Mouse (Mus musculus) A20 (cell line): ENCODE results near the gene Gm14685.
"Not testable (repeated sequence)": the region's sequence is repeated elsewhere in the genome, so short reads cannot be mapped to it uniquely, and the experiment has no call there.

Source experiments
- DNase-seq: peaks from one replicate; pipeline ENCODE4 v3.0.0-alpha.2; 2011; ENCODE audit warnings: low read depth, low spot score

The Gm14685 gene

GRCm38 (mm10) chrX:73116747-73117146 lies at the start of gene Gm14685:
TSS of gene Gm14685 (plus strand) at chrX:73117047.
- not testable (repeated sequence) for DNase-seq

GRCm38 (mm10) chrX:73082267-73083055 lies 34.4 kb upstream of the Gm14685 start, which contains the start of gene Xlr4a:
TSS of gene Xlr4a (minus strand) at chrX:73082478.
- DNase-seq = not testable (repeated sequence)

DNA sequence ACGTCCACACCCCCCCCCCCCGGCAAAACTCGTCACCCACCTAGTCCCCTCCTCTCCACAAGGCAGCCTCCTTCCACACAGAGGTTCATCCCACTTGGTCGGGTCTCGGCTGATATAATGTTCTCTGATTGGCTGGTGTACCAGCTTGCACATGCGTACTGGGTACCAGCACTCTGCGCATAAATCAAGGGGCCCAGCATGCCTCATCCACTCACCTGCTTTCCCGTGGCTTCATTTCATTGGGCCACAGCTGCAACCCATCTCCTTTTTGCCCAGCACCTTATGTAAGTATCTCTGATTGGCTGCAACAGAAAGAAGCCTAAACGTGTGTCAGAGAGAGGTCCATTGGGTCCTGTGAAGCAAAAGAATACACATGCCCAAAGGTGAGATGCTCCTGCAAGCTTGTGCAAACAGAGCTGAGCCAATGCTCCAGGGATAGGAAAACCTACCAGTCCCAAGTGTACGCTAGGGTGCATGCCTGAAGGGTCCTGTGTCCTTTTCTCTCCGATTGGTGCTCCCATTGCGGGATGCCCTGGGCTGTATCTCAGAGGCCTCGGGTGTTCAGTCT lies 19.8 kb upstream of the Gm14685 start, which contains the start of gene Xlr3a:
Xlr3a (minus strand) TSS at position 155 of the 568 bp plus-strand sequence.
- DNase-seq = peak; percentile 90

GRCm38 (mm10) chrX:73122859-73123829 lies 6.3 kb downstream of the Gm14685 start:
- DNase-seq = not testable (repeated sequence)

- DNase-seq = not testable (repeated sequence)
These were observed 26.4 kb downstream of the Gm14685 start for GRCm38 (mm10) chrX:73143218-73143618.

DNA sequence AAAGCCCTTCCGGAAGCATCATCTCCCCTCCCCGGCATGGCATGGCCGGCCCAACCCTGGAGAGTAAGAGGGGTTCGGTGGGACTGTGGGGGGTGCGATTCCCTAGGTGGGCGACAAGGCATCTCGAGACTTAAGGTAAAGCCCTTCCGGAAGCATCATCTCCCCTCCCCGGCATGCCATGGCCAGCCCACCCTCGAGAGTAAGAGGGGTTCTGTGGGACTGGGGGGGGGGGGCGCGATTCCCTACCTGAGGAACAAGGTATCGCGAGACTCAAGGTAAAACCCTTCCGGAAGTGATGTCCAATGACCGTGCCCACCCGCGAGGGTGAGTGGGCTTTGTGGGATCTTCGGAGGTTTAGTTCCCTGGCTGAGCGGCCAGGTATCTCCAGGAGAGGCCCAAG lies 31.6 kb downstream of the Gm14685 start, which contains the start of gene Xlr5b:
Xlr5b (plus strand) TSS at position 301 of the 400 bp plus-strand sequence.
- DNase-seq = not testable (repeated sequence)

DNA sequence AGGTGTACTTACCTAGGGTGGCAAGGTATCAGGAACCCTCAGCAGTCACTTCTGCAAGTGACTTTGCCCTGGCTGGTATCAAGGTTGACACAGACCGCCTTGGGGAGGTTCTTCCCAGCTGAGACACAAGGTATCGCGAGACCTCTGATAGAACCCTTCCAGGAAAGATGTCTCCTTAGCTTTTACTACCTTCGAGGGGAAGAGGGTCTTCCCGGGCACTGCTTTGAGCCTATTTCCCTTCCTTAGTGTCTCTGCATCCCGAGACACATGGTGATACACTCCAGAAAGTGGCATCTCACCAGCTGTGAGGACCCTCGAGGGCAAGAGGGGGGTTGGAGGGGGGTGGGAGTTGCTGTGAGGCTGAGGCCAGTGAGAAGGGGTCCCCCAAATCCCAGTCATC lies 32.5 kb downstream of the Gm14685 start, which contains the start of gene DXBay18:
DXBay18 (minus strand) TSS at position 101 of the 400 bp plus-strand sequence.
- not testable (repeated sequence) for DNase-seq

DNA sequence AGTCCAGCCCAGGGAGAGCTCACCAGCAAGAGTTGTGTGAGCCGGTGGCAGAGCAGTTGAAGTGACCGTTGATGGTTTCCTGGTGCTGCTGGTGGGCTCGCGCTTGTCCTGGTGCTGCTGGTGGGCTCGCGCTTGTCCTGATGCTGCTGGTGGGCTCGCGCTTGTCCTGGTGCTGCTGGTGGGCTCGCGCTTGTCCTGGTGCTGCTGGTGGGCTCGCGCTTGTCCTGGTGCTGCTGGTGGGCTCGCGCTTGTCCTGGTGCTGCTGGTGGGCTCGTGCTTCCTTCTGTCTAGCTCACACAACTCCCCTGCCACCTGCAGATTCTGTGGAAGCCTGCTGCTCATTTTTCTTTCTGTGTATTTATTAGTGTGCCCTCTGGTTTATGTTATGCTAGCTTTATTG lies 60.0 kb downstream of the Gm14685 start, which contains the start of gene Spin2d:
Spin2d (minus strand) TSS at position 101 of the 400 bp plus-strand sequence.
- DNase-seq = not testable (repeated sequence)
